Mouse (Mus musculus): Measurements from ENCODE around the gene Olfr206. TPM values are rescaled to one million over a fixed set of nuclear protein-coding genes. Genes with fewer than 3 reads are reported as not detected.
"Not testable (repeated sequence)": the region's sequence is repeated elsewhere in the genome, so short reads cannot be mapped to it uniquely, and the experiment has no call there.

Gene Olfr206
- total RNA-seq (2021), result not detected

DNA sequence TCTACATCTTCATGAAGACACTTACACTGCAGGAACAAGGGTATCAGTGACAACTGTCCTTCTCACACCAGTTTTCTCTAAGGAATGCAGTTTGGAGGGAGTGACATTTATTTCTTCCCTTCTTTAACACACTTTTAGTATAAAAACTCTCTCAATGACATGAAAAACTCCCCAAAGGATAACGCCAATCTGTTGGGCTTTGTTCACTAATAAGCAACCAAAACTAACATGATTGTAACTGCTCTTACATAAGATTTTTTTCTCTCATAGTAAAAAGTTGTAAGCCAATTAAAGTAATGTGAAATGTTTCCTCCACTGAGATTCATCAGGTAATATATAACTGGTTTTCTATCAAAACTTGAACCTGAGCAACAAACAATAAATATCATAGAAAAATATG lies at the start of gene Olfr206:
Gene Olfr206 (minus strand): TSS at position 101 of the 400 bp plus-strand sequence.
- intact Hi-C loops (cut with DNase I), result no loop called here

DNA sequence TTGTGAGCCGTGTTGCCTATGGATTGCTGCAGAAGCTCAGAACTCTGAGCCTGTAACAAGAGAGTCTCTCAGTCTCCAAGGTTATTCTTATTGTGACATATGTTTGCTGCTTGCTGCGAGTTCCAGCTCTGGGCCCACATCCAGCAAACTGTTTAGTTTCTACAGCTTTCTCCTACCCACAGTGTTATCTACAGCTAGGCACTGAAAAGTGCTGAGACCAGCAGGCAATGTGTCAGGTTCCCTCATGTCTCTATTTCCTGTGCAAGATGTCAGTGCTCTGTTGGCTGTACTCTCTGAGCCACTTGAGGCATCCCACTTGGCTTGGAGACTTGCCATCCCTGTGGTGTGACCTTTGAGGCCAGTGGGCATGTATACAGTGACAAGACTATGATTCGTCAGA lies 44.3 kb upstream of the Olfr206 start:
- peak; percentile 28 for DNase-seq
- intact Hi-C loops (cut with DNase I), result no loop called here

More for the DNA sequence above, at the start of gene Olfr206:
- DNase-seq, result no peak

- intact Hi-C loops (cut with DNase I), result no loop called here
- DNase-seq, result no peak
Measured at GRCm38 (mm10) chr16:59363893-59364292, 14.8 kb upstream of the Olfr206 start, which contains the start of gene Olfr209. Gene Olfr209 (minus strand): TSS chr16:59363993.

GRCm38 (mm10) chr16:59331038-59331437 lies 18.0 kb downstream of the Olfr206 start, which contains the start of gene Olfr205:
Gene Olfr205 (minus strand): TSS chr16:59331138.
- no peak for DNase-seq
- intact Hi-C loops (cut with DNase I), result no loop called here

GRCm38 (mm10) chr16:59323262-59323661 lies 25.8 kb downstream of the Olfr206 start:
- intact Hi-C loops (cut with DNase I); DNase-seq: not testable (repeated sequence)

DNA sequence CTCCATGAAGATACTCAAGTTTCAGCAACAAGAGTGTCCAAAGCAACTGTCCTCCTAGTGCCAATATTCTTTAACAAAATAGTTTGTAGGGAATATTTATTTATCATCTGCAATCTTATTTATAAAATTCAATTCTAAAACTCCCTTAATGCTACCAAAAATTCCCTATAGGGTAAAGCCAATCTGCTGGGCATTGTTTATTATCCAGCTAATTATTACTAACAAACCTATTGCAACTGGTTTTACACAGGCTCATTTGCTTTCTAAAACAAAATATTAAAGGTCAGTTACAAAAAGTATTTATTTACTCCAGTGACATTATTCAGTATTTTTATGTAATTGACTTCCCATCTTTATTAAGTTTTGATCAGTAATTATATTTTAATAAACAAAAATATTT lies 30.9 kb downstream of the Olfr206 start, which contains the start of gene Olfr204:
Gene Olfr204 (minus strand): TSS at position 101 of the 400 bp plus-strand sequence.
- no peak for DNase-seq
- intact Hi-C loops (cut with DNase I), result no loop called here

GRCm38 (mm10) chr16:59298581-59298980 lies 50.5 kb downstream of the Olfr206 start, which contains the start of gene Olfr203:
Gene Olfr203 (plus strand): TSS chr16:59298881.
- intact Hi-C loops (cut with DNase I), result no loop called here
- DNase-seq, result no peak

Other genes with a start within 250 kb of the Olfr206 start
- not detected for gene Olfr193, start 237.4 kb downstream of the Olfr206 start, total RNA-seq (2021)
- not detected for gene Olfr194, start 228.2 kb downstream of the Olfr206 start, total RNA-seq (2021)
- gene Olfr195, start 202.2 kb downstream of the Olfr206 start, total RNA-seq (2021), result not detected
- gene Olfr196, start 178.8 kb downstream of the Olfr206 start, total RNA-seq (2021), result not detected
- not detected for gene Olfr198, start 145.7 kb downstream of the Olfr206 start, total RNA-seq (2021)
- gene Olfr199, start 129.5 kb downstream of the Olfr206 start, total RNA-seq (2021), result not detected
- gene Olfr201, start 76.6 kb downstream of the Olfr206 start, total RNA-seq (2021), result not detected
- gene Olfr202, start 62.5 kb downstream of the Olfr206 start, total RNA-seq (2021), result not detected
- not detected for gene Olfr203, start 50.4 kb downstream of the Olfr206 start, total RNA-seq (2021)
- gene Olfr204, start 31.0 kb downstream of the Olfr206 start, total RNA-seq (2021), result under 1 TPM; 0.06 to 0.12 TPM
- not detected for gene Olfr205, start 18.1 kb downstream of the Olfr206 start, total RNA-seq (2021)
- gene Olfr209, start 14.7 kb upstream of the Olfr206 start, total RNA-seq (2021), result not detected
- not detected for gene Gabrr3, start 58.1 kb upstream of the Olfr206 start, total RNA-seq (2021)
- 10 to 100 TPM; 15.9 to 16.0 TPM for gene Riox2, start 122.5 kb upstream of the Olfr206 start, total RNA-seq (2021)